Mouse (Mus musculus) lung, adult 2 months (tissue): ENCODE data around the gene Poldip3. TPM values are rescaled to one million over a fixed set of nuclear protein-coding genes. Genes with fewer than 3 reads are reported as not detected.

ENCODE experiments used
- DNase-seq: peaks from one replicate; pipeline ENCODE4 v3.0.0; 2022
- H3K4me1 ChIP-seq: fragments of 200-500 bp; 2 replicates; pipeline ENCODE4 v1.6.1; 2011; ENCODE audit warnings: low read length; ENCODE audit not compliant: control insufficient read depth, insufficient read depth
- H3K4me3 ChIP-seq: fragments of 200-500 bp; replicated peaks from 2 replicates; pipeline ENCODE3; 2011; ENCODE audit warnings: low read depth, mild to moderate bottlenecking, control low read depth, low read length; ENCODE audit errors: extremely low read depth
- CTCF ChIP-seq: fragments of 200-500 bp; IDR thresholded peaks from 2 replicates; pipeline ENCODE4 v1.5.1; 2011; ENCODE audit warnings: mild to moderate bottlenecking, low read length, control low read depth; ENCODE audit not compliant: insufficient read depth
- POLR2A ChIP-seq: fragments of 200-500 bp; IDR thresholded peaks from 2 replicates; pipeline ENCODE4 v1.6.1; 2011; ENCODE audit warnings: low read depth, mild to moderate bottlenecking, control low read depth, low read length, borderline replicate concordance; ENCODE audit errors: extremely low read depth
- WGBS: fragments of 180-500 bp; shearing (Covaris S2); methylation state at CpG from one replicate; pipeline ENCODE4 v1.1.7; 2018; 5-methylcytosine and 5-hydroxymethylcytosine counted together
- polyA plus RNA-seq: library from polyadenylated mRNA; depleted of rRNA; stranded (reverse); fragments of >200 nt; gene quantifications from 2 replicates; pipeline ENCODE4 v1.2.3, GENCODE M21; 2012

Gene Poldip3
- polyA plus RNA-seq, 1 experiment = 55.8 TPM

DNA sequence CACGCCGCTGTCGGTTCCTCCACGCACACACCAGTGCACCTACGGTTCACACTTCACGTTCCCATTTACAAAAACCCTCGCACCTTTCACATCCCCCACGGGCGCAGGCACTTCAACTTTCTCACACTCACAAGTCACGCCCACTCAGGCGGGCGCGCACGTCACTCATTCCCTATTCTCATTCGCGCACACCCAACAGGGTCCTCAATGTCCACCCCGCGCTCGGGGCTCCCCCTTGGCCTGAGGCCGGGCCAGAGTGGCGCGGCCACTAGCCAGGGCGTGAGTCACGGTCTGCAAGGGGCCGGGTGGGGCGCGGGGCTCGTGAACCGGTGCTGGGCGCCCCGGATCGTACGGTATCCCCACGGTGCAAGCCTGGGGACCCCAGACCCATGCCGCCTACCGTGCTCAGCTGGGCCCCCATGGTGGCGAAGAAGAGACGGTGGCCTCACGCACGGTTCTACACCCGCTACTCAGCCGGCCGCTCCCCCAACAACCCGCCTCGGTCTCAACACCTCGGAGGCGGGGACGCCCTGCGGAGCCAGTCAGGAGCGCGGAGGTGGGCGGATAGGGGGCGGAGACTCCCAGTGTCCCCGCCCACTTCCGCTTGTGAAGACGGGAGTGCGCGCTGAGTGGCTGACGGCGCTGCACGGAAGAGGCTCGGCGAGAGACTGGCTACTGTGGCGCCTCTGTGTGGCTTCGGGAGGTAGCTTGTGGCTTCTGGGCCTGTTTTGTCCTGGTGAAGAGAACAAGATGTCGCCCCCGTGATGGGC is 22.7 kb upstream of the Poldip3 start:
- peak; percentile 94 for DNase-seq
- peak overlapping the region; percentile 73 for H3K4me3 ChIP-seq
- H3K4me1 ChIP-seq = peaks cover 39% of the 10 kb centered on the region
- TF ChIP-seq POLR2A (peak; percentile 88; the same call in 1 of the 2 replicates), CTCF (0 out of 2 replicates have a peak, but pooled peaks have one; percentile 22)
- WGBS = under 1% methylated on average over 67 of the region's 67 CpGs

DNA sequence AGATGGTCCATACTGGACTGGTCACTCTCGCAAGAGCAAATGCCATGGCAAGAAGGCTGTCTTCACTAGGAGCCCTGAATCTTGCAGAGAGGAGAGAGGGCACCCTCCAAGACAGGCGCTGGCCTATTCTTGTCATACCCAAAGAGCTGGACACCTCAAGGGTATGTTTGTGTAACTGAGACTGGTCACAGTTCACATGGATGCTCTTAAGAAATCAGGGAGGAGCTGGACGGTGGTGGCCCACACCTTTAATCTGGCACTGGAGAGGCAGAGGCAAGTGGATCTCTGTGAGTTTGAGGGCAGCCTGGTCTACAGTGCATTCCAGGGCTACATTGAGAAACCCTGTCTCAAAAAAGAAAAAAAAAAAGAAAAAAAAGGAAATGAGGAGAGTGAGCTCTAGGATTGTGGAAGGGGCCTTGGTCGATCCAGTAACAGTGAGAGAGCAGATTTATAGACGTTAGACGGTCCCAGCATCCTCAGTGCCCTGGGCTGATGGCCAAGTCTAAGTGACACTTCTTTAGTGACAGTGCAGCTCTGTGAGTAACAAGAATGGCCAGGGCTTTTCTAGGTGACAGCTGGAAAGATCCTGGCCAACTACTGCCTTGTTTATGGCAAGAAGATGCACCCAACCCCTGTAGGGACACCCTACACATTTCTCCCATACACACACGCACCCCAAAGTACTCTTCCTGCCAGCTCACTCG is 21.9 kb upstream of the Poldip3 start:
- peak overlapping the region; percentile 73 for H3K4me3 ChIP-seq
- WGBS = 32% methylated on average over 8 of the region's 8 CpGs
- TF ChIP-seq POLR2A = no peak
- no peak for TF ChIP-seq CTCF
- H3K4me1 ChIP-seq = peaks cover 47% of the 10 kb centered on the region
- no peak for DNase-seq

DNA sequence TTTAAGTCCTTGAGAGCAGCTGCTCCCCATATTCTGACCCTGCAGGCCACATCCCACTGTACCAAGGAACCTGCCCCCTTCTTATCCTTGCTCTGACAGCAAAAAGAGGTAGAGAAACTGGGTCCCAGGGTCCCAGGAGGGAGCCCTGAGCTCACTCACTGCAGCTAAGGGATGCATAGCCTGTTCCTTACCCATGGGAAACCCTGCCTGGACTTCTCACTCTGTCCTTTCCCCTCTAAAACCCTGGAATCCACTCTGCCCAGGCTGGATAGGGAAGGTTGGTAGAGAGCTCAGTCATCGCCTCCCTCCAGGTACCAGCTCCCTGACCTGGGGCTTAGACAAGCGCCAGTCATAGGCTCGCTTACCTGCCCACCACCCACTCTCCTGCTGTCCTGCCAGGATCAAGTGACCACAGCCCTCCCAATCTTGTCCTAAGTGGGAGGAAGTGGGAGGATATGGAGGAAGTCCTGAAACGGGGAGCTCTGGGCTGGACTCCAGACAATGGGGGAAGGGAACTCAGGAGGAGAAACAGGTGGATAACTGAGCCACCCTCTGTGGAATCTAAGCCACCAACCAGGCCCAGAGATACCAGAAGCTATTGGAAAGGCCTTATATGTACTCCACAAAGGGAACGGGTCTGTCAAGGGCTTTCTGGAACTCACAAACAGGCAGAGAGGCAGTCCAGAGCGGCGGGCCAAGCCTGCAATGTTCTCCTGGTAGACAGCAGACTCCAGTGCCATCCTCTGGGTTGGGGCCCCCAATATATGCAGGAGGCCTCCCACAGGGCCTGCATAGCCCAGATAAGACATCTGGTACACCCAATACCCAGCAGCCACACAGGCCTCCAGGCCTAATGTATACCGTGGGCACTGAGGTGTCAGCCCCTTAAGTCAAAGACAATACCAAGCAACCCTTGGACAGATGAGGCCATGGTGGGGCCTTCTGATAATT is 20.9 kb upstream of the Poldip3 start:
- peak overlapping the region; percentile 60 for H3K4me3 ChIP-seq
- 46% methylated on average over 8 of the region's 8 CpGs for WGBS
- TF ChIP-seq CTCF (no peak), POLR2A (peak; percentile 91; the same call in 1 of the 2 replicates)
- H3K4me1 ChIP-seq = peaks cover 55% of the 10 kb centered on the region
- peak; percentile 64 for DNase-seq

DNA sequence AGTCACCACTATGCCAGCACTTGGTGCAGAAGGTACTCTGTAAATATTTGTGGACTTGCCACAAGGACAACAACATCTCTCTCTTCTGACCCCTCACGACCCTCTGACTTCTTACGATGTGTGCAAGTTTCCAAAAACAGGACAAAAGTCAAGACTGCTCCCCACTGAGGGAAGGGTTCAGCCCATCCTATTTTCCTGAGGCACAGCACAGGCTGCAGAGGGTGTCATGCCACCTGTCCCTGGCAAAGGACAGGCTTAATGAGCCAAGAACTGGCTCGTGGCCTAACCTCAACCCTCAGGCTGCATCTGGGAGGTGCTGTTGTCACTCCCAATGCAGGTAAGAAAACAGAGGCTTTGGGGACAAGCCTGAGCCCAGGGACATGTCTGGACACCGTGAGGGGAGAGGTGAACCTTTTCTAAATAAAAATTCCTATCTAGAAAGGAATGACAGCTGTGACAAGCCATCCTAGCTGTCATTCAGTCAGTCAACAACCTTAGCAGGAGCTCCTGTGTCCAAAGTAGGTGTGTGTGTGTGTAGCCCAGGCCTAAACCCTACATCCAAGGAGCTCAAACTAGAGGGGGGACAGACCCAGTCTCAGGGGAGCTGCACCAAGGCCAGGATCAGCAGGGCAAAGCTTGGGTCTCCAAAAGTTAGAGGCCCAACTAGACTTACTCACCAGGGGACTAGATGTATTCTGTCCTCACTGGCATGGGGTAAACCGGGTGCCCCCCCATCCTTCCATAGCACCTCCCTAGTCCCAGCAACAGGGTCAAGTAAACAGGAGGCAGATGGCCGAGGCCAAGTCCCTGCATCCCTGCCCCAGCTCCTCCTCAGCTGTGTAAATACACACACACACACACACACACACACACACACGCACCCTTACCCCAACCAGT is 19.9 kb upstream of the Poldip3 start:
- Histone ChIP-seq H3K4me3 (peak overlapping the region; percentile 60), H3K4me1 (peaks cover 57% of the 10 kb centered on the region)
- DNase-seq = no peak
- TF ChIP-seq CTCF (no peak), POLR2A (no peak)
- WGBS = 39% methylated on average over 7 of the region's 7 CpGs

DNA sequence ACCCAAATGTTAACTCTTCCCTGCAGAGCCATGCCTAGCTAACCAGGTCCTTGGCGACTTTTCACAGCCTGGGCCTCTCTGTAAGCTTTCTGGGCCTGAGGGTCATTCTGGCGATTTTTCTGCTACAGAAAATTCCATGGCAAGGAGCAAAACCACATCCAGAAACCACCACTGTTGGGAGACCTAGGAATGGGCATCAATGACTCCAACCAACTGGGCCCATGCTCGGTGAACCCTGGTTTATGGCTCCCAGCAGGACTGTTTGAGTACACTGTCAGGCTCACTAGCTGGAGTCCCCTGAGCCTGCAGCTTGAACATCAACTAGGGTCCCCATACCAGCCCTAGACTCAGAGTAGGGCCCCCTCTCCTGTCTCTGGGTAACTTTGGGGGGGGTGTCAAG is 19.1 kb upstream of the Poldip3 start:
- Histone ChIP-seq H3K4me1 (peaks cover 57% of the 10 kb centered on the region), H3K4me3 (no peak overlapping the region)
- WGBS = 83% methylated on average over 3 of the region's 3 CpGs
- DNase-seq = no peak
- TF ChIP-seq POLR2A = no peak
- TF ChIP-seq CTCF = no peak

DNA sequence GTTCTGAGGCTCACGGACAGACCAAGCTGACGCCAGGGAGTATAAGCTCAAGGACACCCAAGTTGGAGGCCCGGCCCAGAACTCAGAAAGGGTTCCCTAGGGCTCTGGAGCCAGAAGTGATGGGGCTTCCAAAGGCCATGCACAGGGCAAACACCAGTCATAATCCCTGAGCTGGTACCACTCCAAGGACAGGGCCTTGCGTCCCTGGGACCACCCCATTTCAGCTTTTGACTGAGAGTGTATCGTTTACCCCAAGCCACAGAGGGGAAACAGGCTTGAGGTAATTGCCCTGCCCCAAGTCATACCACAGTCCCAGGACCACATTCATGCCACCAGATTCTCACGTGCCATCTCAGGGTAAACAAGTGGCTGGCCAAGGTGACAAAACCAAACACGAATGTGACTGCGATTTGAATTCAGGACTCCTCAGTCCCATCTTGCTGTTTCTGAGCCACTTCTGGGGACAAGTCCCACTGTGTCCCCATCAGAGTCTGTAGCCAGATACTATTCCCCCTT is 18.4 kb upstream of the Poldip3 start:
- no peak for TF ChIP-seq CTCF
- TF ChIP-seq POLR2A = no peak
- 60% methylated on average over 8 of the region's 8 CpGs for WGBS
- H3K4me1 ChIP-seq = peaks cover 52% of the 10 kb centered on the region
- no peak for DNase-seq
- H3K4me3 ChIP-seq = no peak overlapping the region

DNA sequence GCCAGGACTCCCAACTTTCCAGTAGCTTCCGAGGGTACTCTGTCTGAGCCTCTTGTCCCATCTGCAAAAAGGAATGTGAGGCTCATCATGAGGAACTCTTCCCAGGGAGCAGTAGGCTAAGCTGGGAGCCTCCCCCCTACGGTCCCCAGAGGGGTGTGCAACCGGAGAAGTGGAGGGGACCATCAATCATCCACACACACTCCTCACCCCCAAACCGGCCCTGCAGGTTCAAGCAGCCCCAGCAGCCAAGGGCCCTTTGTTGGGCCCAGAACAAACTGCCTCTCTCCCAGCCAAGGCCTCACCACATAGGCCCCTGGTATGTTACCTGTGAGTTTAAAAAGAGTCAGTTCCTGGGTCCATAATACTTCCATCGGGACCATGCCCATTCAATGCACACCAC is 17.9 kb upstream of the Poldip3 start:
- Histone ChIP-seq H3K4me3 (no peak overlapping the region), H3K4me1 (peaks cover 50% of the 10 kb centered on the region)
- peak; percentile 37 for DNase-seq
- 51% methylated on average over 5 of the region's 5 CpGs for WGBS
- no peak for TF ChIP-seq CTCF
- TF ChIP-seq POLR2A = no peak

DNA sequence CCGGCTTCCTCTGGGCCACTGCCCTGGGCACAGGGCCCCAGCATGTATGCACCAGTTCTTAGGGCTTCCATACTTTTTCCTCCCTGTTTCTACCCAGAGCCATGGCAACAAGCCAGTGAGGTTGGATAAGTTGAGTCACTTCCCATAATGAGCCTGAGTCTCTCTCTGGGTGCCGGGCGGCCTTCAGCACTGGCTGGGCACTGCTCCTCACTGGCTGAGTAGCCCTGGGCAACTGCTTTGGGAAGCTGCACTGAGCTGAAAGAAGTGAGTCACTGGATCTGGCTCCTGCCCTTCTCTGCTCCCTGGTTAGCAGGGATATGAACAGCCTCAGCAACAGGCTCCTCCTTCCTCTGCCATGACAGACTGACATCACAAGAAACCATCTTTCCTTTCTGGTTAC is 17.5 kb upstream of the Poldip3 start:
- no peak overlapping the region for H3K4me3 ChIP-seq
- TF ChIP-seq POLR2A = no peak
- no peak for TF ChIP-seq CTCF
- WGBS = 27% methylated on average over 3 of the region's 3 CpGs
- peak; percentile 42 for DNase-seq
- peaks cover 50% of the 10 kb centered on the region for H3K4me1 ChIP-seq
